Mouse (Mus musculus) forebrain, embryonic 11.5 days (tissue): ENCODE results near the gene Gm45837. TPM values are rescaled to one million over a fixed set of nuclear protein-coding genes. Genes with fewer than 3 reads are reported as not detected.

Source experiments
- ATAC-seq: fragments of 200-750 bp; cut with Nextera tagmentation; replicated peaks from 2 replicates; pipeline ENCODE4 v1.8.0; 2017; ENCODE audit warnings: moderate TSS enrichment; ENCODE audit not compliant: low FRiP score
- DNase-seq: peaks from one replicate; pipeline ENCODE4 v3.0.0-alpha.2; 2017; ENCODE audit warnings: low spot score
- H3K27ac ChIP-seq: fragments of 300-500 bp; sonication (generic); 2 replicates; pipeline ENCODE4 v1.5.1; 2014; ENCODE audit warnings: low read depth, low read length
- H3K27me3 ChIP-seq: fragments of 300-500 bp; sonication (generic); 2 replicates; pipeline ENCODE4 v1.6.1; 2014; ENCODE audit warnings: mild to moderate bottlenecking, low read length, mixed read lengths; ENCODE audit not compliant: control insufficient read depth, insufficient read depth
- H3K36me3 ChIP-seq: fragments of 300-500 bp; sonication (generic); 2 replicates; pipeline ENCODE4 v1.6.1; 2014; ENCODE audit warnings: mild to moderate bottlenecking, low read length, moderate library complexity, mixed read lengths; ENCODE audit not compliant: control insufficient read depth, insufficient read depth
- H3K4me1 ChIP-seq: fragments of 300-500 bp; sonication (generic); replicated peaks from 2 replicates; pipeline ENCODE4 v1.6.1; 2014; ENCODE audit warnings: low read length, mixed read lengths; ENCODE audit not compliant: control insufficient read depth, insufficient read depth
- H3K4me2 ChIP-seq: fragments of 300-500 bp; sonication (generic); 2 replicates; pipeline ENCODE4 v1.6.1; 2014; ENCODE audit warnings: low read depth, mild to moderate bottlenecking, low read length, moderate library complexity, mixed read lengths; ENCODE audit not compliant: severe bottlenecking
- H3K4me3 ChIP-seq: fragments of 300-500 bp; sonication (generic); 2 replicates; pipeline ENCODE4 v1.5.1; 2014; ENCODE audit warnings: low read depth, low read length
- H3K9ac ChIP-seq: fragments of 300-500 bp; sonication (generic); 2 replicates; pipeline ENCODE4 v1.6.1; 2014; ENCODE audit warnings: low read length
- H3K9me3 ChIP-seq: fragments of 300-500 bp; sonication (generic); 2 replicates; pipeline ENCODE4 v1.6.1; 2016; ENCODE audit warnings: low read length, mixed read lengths; ENCODE audit not compliant: control insufficient read depth
- WGBS: fragments of 180-500 bp; shearing (Covaris S2); extraction: QIAGEN DNeasy Blood & Tissue Kit; methylation state at CpG from one replicate; pipeline ENCODE4 v1.1.7; 2014; 5-methylcytosine and 5-hydroxymethylcytosine counted together
- polyA plus RNA-seq: library from polyadenylated mRNA; unstranded; fragments of >200 nt; fragmentation: Nextera tagmentation; extraction: Ambion mirVana; gene quantifications from 2 replicates; pipeline ENCODE4 v1.2.1, GENCODE M21; 2014

The Gm45837 gene
- polyA plus RNA-seq, 1 experiment from 2014 or later = not detected

- WGBS = 12% methylated on average over 2 of the region's 2 CpGs
- DNase-seq = peak; percentile 63
- H3K27ac ChIP-seq = no peak overlapping the region
- H3K36me3 ChIP-seq = no peaks in the 10 kb centered on the region
- H3K4me3 ChIP-seq = no peak overlapping the region
- ATAC-seq = no peak
- H3K4me1 ChIP-seq = 0 out of 2 replicates have a peak, but pooled peaks cover 3% of the 10 kb centered on the region
- H3K9ac ChIP-seq = no peak overlapping the region
- no peak overlapping the region for H3K4me2 ChIP-seq
- H3K9me3 ChIP-seq = no peaks in the 10 kb centered on the region
- no peaks in the 10 kb centered on the region for H3K27me3 ChIP-seq
These were observed 17.1 kb downstream of the Gm45837 start for GRCm38 (mm10) chr7:101427736-101428135.

- WGBS = 41% methylated on average over 6 of the region's 6 CpGs
- ATAC-seq = peak; percentile 63
- no peaks in the 10 kb centered on the region for H3K9me3 ChIP-seq
These were observed 24.4 kb downstream of the Gm45837 start for GRCm38 (mm10) chr7:101435038-101435437.

GRCm38 (mm10) chr7:101437876-101438275, 27.2 kb downstream of the Gm45837 start:
- Histone ChIP-seq H3K36me3 (no peaks in the 10 kb centered on the region), H3K4me1 (no peaks in the 10 kb centered on the region), H3K27ac (no peak overlapping the region), H3K9me3 (no peaks in the 10 kb centered on the region), H3K4me3 (no peak overlapping the region), H3K9ac (no peak overlapping the region), H3K4me2 (no peak overlapping the region), H3K27me3 (no peaks in the 10 kb centered on the region)
- 19% methylated on average over 1 of the region's 1 CpGs for WGBS
- DNase-seq = no peak
- no peak for ATAC-seq

More at GRCm38 (mm10) chr7:101435038-101435437, 24.4 kb downstream of the Gm45837 start:
- Histone ChIP-seq H3K27me3 (no peaks in the 10 kb centered on the region), H3K4me1 (no peaks in the 10 kb centered on the region), H3K36me3 (no peaks in the 10 kb centered on the region), H3K27ac (no peak overlapping the region), H3K9ac (no peak overlapping the region), H3K4me3 (no peak overlapping the region), H3K4me2 (no peak overlapping the region)
- DNase-seq = no peak

DNA sequence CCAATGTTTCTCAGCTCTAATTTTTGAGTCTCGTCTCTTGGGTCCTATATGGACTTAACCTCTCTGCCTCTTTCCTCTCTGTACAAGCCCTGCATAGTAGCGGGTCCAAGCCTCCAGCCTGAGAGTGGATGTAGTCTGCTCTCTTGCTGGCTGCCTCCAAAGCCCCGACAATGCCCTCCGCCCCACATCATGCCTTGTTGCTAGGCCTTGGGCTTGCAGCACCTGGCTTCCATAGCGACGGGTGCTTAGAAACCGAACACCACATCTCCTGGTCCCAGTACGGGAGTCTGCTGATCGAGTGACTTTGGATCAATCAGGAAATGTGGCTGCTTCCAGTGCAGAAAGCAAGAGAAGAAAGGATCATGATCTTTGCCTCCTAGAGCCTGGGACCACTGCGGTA, 32.4 kb downstream of the Gm45837 start:
- no peaks in the 10 kb centered on the region for H3K36me3 ChIP-seq
- no peak overlapping the region for H3K4me3 ChIP-seq
- no peak for DNase-seq
- ATAC-seq = no peak
- no peaks in the 10 kb centered on the region for H3K27me3 ChIP-seq
- no peak overlapping the region for H3K27ac ChIP-seq
- H3K9ac ChIP-seq = no peak overlapping the region
- H3K9me3 ChIP-seq = no peaks in the 10 kb centered on the region
- 66% methylated on average over 10 of the region's 10 CpGs for WGBS
- no peak overlapping the region for H3K4me2 ChIP-seq
- 0 out of 2 replicates have a peak, but pooled peaks cover 2% of the 10 kb centered on the region for H3K4me1 ChIP-seq

GRCm38 (mm10) chr7:101444211-101444610, 33.5 kb downstream of the Gm45837 start:
- H3K27me3 ChIP-seq = no peaks in the 10 kb centered on the region; the same call in 1 of the 2 replicates
- no peak overlapping the region for H3K4me3 ChIP-seq
- DNase-seq (no peak), ATAC-seq (no peak)
- H3K9me3 ChIP-seq = no peaks in the 10 kb centered on the region
- no peak overlapping the region for H3K4me2 ChIP-seq
- H3K4me1 ChIP-seq = 0 out of 2 replicates have a peak, but pooled peaks cover 2% of the 10 kb centered on the region
- H3K9ac ChIP-seq = no peak overlapping the region
- WGBS = 86% methylated on average over 4 of the region's 4 CpGs
- H3K36me3 ChIP-seq = no peaks in the 10 kb centered on the region
- no peak overlapping the region for H3K27ac ChIP-seq

DNA sequence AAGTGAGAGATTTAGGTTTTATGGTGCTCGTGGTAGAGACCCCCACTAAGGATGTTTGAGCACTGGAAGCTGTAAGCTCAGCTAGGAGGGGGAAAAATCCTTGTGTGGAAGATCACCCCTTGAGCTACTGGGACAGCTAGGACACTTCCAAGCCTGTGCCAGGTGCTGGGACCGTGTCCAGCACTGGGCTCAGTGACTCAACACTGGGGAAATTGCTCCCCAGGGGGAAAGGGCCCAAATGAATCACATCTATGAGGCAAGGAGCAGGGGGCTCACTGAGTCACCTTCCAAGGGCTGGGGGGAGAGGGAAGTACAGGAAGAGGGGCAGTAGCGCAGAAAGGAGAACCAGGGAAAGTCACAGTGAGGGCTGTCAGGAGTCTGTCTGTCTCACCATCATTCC, 39.2 kb downstream of the Gm45837 start:
- Histone ChIP-seq H3K36me3 (no peaks in the 10 kb centered on the region), H3K9me3 (no peaks in the 10 kb centered on the region), H3K27ac (no peak overlapping the region), H3K4me3 (no peak overlapping the region), H3K4me2 (no peak overlapping the region), H3K9ac (no peak overlapping the region), H3K4me1 (no peaks in the 10 kb centered on the region; the same call in none of the 2 replicates), H3K27me3 (peaks cover 10% of the 10 kb centered on the region)
- no peak for DNase-seq
- WGBS = 43% methylated on average over 3 of the region's 3 CpGs
- ATAC-seq = no peak

DNA sequence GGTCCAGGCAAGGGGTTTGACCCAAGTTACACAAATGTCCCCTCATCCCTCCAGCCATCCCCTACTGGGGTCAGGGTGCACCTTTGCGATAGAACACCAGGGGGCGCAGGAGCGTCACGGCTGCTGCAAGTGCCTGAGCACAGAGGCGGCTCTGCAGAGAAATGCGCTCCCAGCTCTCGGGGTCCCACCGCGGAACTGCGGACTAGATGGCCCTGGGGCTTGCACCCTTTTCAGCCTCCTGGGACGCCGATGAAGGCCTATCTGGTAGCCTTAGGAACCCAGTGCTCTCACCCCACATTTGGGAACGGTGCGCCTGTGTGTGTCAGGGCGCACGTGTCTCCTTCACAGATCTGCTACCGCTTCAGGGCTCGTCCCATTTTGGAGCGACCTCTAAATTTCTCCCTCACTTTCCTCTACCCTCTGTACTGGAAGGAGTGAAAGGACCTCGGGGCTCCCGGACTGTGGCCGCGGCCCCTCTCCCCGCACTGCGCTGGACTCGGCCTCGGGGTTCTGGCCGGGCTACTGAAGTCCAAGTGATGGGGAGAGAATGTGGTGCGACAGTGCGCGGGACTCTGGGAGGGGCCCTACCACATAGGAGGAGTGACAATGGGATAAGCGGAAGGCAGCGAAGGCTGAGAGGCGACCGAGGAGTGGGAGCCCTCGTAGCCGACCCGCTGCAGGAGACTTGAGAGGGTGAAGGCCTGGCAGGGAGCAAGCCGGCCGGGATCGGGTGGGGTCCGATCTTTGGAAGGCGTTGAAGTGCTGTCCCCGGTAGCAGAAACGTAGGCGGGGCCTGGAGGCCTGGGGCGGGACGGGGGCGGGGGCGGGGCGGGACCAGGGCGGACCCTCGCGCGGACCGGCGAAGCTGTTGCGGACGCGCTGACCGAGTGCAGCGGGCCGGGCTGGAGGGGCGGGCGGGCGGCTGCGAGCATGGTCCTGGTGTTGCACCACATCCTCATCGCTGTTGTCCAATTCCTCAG, 40.0 kb downstream of the Gm45837 start:
- WGBS = under 1% methylated on average over 68 of the region's 68 CpGs
- Histone ChIP-seq H3K27me3 (peaks cover 10% of the 10 kb centered on the region), H3K4me2 (peak overlapping the region; percentile 98), H3K9me3 (no peaks in the 10 kb centered on the region), H3K4me3 (peak overlapping the region; percentile 44), H3K27ac (no peak overlapping the region), H3K36me3 (no peaks in the 10 kb centered on the region), H3K9ac (peak overlapping the region; percentile 48), H3K4me1 (no peaks in the 10 kb centered on the region; the same call in none of the 2 replicates)
- peak; percentile 96 for DNase-seq
- peak; percentile 87 for ATAC-seq

DNA sequence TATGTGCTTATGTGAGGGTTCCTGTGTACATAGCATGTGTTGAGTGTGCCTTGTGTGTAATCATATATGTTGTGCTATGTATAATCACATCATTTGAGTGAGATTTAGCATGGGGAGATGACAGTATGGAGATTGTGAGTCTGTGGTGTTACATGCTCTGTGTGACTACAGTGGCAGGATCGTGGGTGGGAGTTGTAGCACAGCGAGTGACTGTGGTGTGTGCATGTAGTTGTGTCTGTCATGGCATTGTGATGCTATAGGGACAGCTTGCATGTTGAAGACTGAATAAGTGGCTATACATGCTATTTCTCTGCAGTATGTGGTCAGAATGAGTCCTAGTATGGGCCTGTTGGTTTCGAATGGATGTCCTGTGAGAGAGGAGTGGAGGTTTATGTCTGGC, 42.0 kb downstream of the Gm45837 start:
- no peak overlapping the region for H3K27ac ChIP-seq
- H3K9ac ChIP-seq = no peak overlapping the region
- H3K36me3 ChIP-seq = no peaks in the 10 kb centered on the region
- DNase-seq (no peak), ATAC-seq (no peak)
- 0 out of 2 replicates have a peak overlapping the region, but pooled peaks have one; percentile 11 for H3K4me2 ChIP-seq
- H3K4me1 ChIP-seq = no peaks in the 10 kb centered on the region; the same call in none of the 2 replicates
- H3K4me3 ChIP-seq = no peak overlapping the region
- WGBS = 86% methylated on average over 3 of the region's 3 CpGs
- H3K27me3 ChIP-seq = peaks cover 10% of the 10 kb centered on the region
- H3K9me3 ChIP-seq = no peaks in the 10 kb centered on the region
